Mouse (Mus musculus) erythroblast, embryonic 14.5 days (primary cell): Measurements from ENCODE around the gene Suclg1.

ENCODE experiments used
- GATA1 ChIP-seq: IDR thresholded peaks from 2 replicates; pipeline ENCODE4 v1.6.1; 2012; ENCODE audit warnings: low read length, inconsistent platforms, mixed read lengths
- TAL1 ChIP-seq: IDR thresholded peaks from 3 replicates; pipeline ENCODE4 v1.6.1; 2012; ENCODE audit warnings: low read length, inconsistent platforms, mixed read lengths

GRCm38 (mm10) chr6:73246821-73247220 lies 1.4 kb upstream of the Suclg1 start:
- TF ChIP-seq GATA1, result no peak
- TF ChIP-seq TAL1, result no peak
